Mouse (Mus musculus): ENCODE data around the gene Cltc. TPM values are rescaled to one million over a fixed set of nuclear protein-coding genes. Genes with fewer than 3 reads are reported as not detected.
"Not testable (repeated sequence)": the region's sequence is repeated elsewhere in the genome, so short reads cannot be mapped to it uniquely, and the experiment has no call there.

The Cltc gene
- polyA plus RNA-seq (2011; ENCODE audit: insufficient read depth, insufficient read length, low replicate concordance, missing spikeins): 72.0 and 82.1 TPM in 2 replicates

DNA sequence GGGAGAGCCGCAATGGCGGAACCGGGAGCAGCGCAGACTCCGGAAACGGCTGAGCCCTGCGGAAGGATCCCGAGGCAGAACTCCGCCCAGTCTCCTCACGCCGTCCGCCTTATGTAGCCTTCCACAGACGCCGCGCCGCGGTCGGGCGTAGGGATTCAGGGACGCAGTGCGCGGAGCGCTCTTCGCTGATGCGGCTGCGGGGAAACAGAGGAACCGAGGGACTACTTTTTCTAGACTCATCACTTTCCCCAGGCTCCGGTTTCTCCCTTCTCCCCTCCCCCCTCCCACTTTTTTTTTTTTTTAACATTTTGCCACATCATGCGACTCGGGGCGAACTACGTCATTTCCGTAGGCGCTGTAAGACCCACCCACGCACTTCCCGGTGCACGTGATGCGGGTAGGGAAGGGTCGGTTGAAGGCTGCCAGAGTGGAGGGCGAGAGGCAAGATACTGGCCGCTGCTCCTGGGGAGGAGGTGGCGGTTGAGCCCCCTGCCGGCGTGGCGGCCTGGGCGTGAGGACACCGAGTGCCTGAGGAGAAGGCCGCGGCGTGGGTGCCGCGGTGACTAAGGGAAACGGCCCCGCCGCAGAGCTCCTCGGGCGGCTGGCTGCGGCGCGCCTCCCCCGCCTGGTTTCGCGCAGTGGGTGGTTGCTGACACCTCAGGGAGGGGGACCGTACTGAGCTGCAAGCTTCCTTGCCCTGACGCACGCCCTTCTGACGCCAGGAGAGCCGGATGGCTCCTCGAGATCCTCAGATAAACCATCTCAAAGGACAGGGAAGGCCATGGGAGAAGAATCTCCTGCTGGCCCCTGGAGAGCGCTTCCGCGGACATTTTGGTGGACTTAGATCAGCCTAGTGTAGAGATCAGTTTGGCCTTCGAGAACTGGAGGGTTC, at the start of gene Cltc:
TSS of gene Cltc (minus strand) at position 86 of the 892 bp plus-strand sequence.
- peak; percentile 33; the same call in 1 of the 2 replicates for TF ChIP-seq CTCF (IDR thresholded peaks at IDR 0.05; ENCODE audit: control insufficient read depth, insufficient read depth, low read length)
- TF ChIP-seq POLR2A (IDR thresholded peaks at IDR 0.05; ENCODE audit: borderline replicate concordance, control insufficient read depth, low read depth, low read length): peak; percentile 89
- H3K4me3 ChIP-seq (replicated peaks; ENCODE audit: control insufficient read depth, low read depth, low read length): peak within 1 kb of the TSS; percentile 90
- under 1% methylated on average over 73 of the region's 73 CpGs for WGBS
- H3K27ac ChIP-seq (ENCODE audit: control insufficient read depth, insufficient read depth, low read depth, low read length, poor library complexity): peak within 1 kb of the TSS; percentile 98
- H3K4me1 ChIP-seq (ENCODE audit: control insufficient read depth, insufficient read depth, low read length): no peaks in the 10 kb centered on the region

GRCm38 (mm10) chr11:86807001-86807477, 49.7 kb upstream of the Cltc start:
- Histone ChIP-seq H3K4me1 (ENCODE audit: control insufficient read depth, insufficient read depth, low read length) (peaks cover 2% of the 10 kb centered on the region; the same call in 1 of the 2 replicates), H3K4me3 (replicated peaks; ENCODE audit: control insufficient read depth, low read depth, low read length) (peak overlapping the region; percentile 87), H3K27ac (ENCODE audit: control insufficient read depth, insufficient read depth, low read depth, low read length, poor library complexity) (peak overlapping the region; percentile 73)
- WGBS: under 1% methylated on average over 25 of the region's 25 CpGs
- TF ChIP-seq POLR2A (IDR thresholded peaks at IDR 0.05; ENCODE audit: borderline replicate concordance, control insufficient read depth, low read depth, low read length) (no peak), CTCF (IDR thresholded peaks at IDR 0.05; ENCODE audit: control insufficient read depth, insufficient read depth, low read length) (no peak)

GRCm38 (mm10) chr11:86794161-86794560, 36.8 kb upstream of the Cltc start:
- 60% methylated on average over 1 of the region's 1 CpGs for WGBS
- H3K27ac ChIP-seq (ENCODE audit: control insufficient read depth, insufficient read depth, low read depth, low read length, poor library complexity): no peak overlapping the region

GRCm38 (mm10) chr11:86787436-86787835, 30.1 kb upstream of the Cltc start:
- H3K4me3 ChIP-seq (replicated peaks; ENCODE audit: control insufficient read depth, low read depth, low read length); H3K27ac ChIP-seq (ENCODE audit: control insufficient read depth, insufficient read depth, low read depth, low read length, poor library complexity): not testable (repeated sequence)
- WGBS: 91% methylated on average over 5 of the region's 5 CpGs

More at GRCm38 (mm10) chr11:86794161-86794560, 36.8 kb upstream of the Cltc start:
- no peak overlapping the region for H3K4me3 ChIP-seq (replicated peaks; ENCODE audit: control insufficient read depth, low read depth, low read length)
- no peak for TF ChIP-seq POLR2A (IDR thresholded peaks at IDR 0.05; ENCODE audit: borderline replicate concordance, control insufficient read depth, low read depth, low read length)
- no peak for TF ChIP-seq CTCF (IDR thresholded peaks at IDR 0.05; ENCODE audit: control insufficient read depth, insufficient read depth, low read length)
- H3K4me1 ChIP-seq (ENCODE audit: control insufficient read depth, insufficient read depth, low read length): no peaks in the 10 kb centered on the region

DNA sequence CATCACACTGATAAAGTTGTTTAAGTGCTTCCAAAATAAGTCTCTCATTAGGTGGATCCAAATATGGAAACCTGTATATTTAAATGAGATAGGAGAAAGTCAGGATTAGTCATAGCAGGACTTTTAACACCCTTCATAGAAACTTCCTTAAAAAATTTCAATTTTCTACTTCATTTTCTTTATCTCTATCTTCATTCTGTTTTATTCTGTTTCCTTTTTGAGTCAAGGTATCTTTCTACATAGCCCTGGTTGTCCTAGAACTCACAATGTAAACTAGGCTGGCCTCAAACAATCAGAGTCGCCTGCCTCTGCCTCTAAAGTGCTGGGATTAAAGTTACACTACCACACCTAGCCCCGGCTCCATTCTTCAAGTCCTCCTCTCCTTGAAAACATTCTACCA, 28.4 kb upstream of the Cltc start:
- H3K27ac ChIP-seq (ENCODE audit: control insufficient read depth, insufficient read depth, low read depth, low read length, poor library complexity): no peak overlapping the region
- H3K4me1 ChIP-seq (ENCODE audit: control insufficient read depth, insufficient read depth, low read length): no peaks in the 10 kb centered on the region; the same call in 1 of the 2 replicates
- TF ChIP-seq POLR2A (IDR thresholded peaks at IDR 0.05; ENCODE audit: borderline replicate concordance, control insufficient read depth, low read depth, low read length) (no peak), CTCF (IDR thresholded peaks at IDR 0.05; ENCODE audit: control insufficient read depth, insufficient read depth, low read length) (no peak)
- WGBS: 83% methylated on average over 2 of the region's 2 CpGs
- H3K4me3 ChIP-seq (replicated peaks; ENCODE audit: control insufficient read depth, low read depth, low read length): no peak overlapping the region

More at GRCm38 (mm10) chr11:86787436-86787835, 30.1 kb upstream of the Cltc start:
- not testable (repeated sequence) for H3K4me1 ChIP-seq (ENCODE audit: control insufficient read depth, insufficient read depth, low read length)

GRCm38 (mm10) chr11:86769884-86770283, 12.5 kb upstream of the Cltc start:
- 70% methylated on average over 4 of the region's 4 CpGs for WGBS
- H3K4me3 ChIP-seq (replicated peaks; ENCODE audit: control insufficient read depth, low read depth, low read length): no peak overlapping the region
- no peaks in the 10 kb centered on the region for H3K4me1 ChIP-seq (ENCODE audit: control insufficient read depth, insufficient read depth, low read length)
- no peak overlapping the region for H3K27ac ChIP-seq (ENCODE audit: control insufficient read depth, insufficient read depth, low read depth, low read length, poor library complexity)
- TF ChIP-seq CTCF (IDR thresholded peaks at IDR 0.05; ENCODE audit: control insufficient read depth, insufficient read depth, low read length) (no peak), POLR2A (IDR thresholded peaks at IDR 0.05; ENCODE audit: borderline replicate concordance, control insufficient read depth, low read depth, low read length) (no peak)

DNA sequence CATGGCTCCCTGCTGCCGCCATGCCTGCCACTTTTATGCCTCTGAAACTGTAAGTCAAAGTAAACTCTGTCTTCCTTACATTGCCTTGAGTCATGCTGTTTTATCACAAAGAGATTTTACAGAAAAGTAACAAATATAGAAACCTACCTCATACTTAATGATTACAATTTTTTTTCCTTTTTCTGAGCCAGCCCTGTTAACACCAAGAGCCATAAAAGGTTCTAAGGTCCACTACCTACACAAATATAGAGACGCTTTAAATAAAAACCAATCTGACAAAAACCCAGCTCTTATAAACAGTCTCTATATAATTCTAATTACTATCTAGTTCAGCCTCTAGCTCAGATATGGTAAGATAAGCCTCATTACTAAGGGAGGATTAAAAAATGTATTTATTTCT, 7.1 kb upstream of the Cltc start:
- Histone ChIP-seq H3K4me1 (ENCODE audit: control insufficient read depth, insufficient read depth, low read length) (no peaks in the 10 kb centered on the region), H3K27ac (ENCODE audit: control insufficient read depth, insufficient read depth, low read depth, low read length, poor library complexity) (no peak overlapping the region), H3K4me3 (replicated peaks; ENCODE audit: control insufficient read depth, low read depth, low read length) (no peak overlapping the region)
- TF ChIP-seq CTCF (IDR thresholded peaks at IDR 0.05; ENCODE audit: control insufficient read depth, insufficient read depth, low read length): no peak
- no peak for TF ChIP-seq POLR2A (IDR thresholded peaks at IDR 0.05; ENCODE audit: borderline replicate concordance, control insufficient read depth, low read depth, low read length)
- WGBS: 92% methylated on average over 2 of the region's 2 CpGs

- H3K4me1 ChIP-seq (ENCODE audit: control insufficient read depth, insufficient read depth, low read length); H3K27ac ChIP-seq (ENCODE audit: control insufficient read depth, insufficient read depth, low read depth, low read length, poor library complexity); H3K4me3 ChIP-seq (replicated peaks; ENCODE audit: control insufficient read depth, low read depth, low read length): not testable (repeated sequence)
- 90% methylated on average over 11 of the region's 11 CpGs for whole genome bisulfite sequencing
Observed at GRCm38 (mm10) chr11:86763127-86763526, 5.8 kb upstream of the Cltc start.
